Mouse (Mus musculus) heart, postnatal 0 days (tissue): Measurements from ENCODE around the gene Cd8b1.

Source experiments
- CTCF ChIP-seq: IDR thresholded peaks from 2 replicates; pipeline ENCODE4 v1.5.1; 2016; ENCODE audit warnings: antibody characterized with exemption, control low read depth, low read depth
- EP300 ChIP-seq: IDR thresholded peaks from 2 replicates; pipeline ENCODE4 v1.6.1; 2016; ENCODE audit warnings: antibody characterized with exemption, low read depth

GRCm38 (mm10) chr6:71374921-71375320, 52.3 kb downstream of the Cd8b1 start:
- TF ChIP-seq CTCF, result no peak
- no peak for TF ChIP-seq EP300
